ENCODE assay signal across 25 mouse cellular contexts in genomic region chr7:47034785-47035384, GRCm38 (mm10). TPM values are rescaled to one million over a fixed set of nuclear protein-coding genes. Genes with fewer than 3 reads are reported as not detected.
DNase-seq lines count a peak whose midpoint lies in the region; ATAC-seq and TF ChIP-seq lines count a peak whose summit lies in the region.
"Had no signal": no experiment of that assay in that cellular context is flagged by ENCODE, and none has a peak within 500 bp of the region (broad histone marks: within the 10 kb centered on the region; RNA-seq: fewer than 3 reads in every experiment).

No protein-coding gene starts in this region.

- no peaks in the 10 kb centered on the region for H3K79me2 ChIP-seq in liver, adult 2 months (ENCODE audit: control insufficient read depth, insufficient read depth, low read length)

- TF ChIP-seq POLR2A in kidney, adult 2 months (IDR thresholded peaks at IDR 0.05; ENCODE audit: low read depth, low read length) = no peak
- TF ChIP-seq POLR2A in liver, adult 2 months (IDR thresholded peaks at IDR 0.05; ENCODE audit: extremely low read depth, insufficient read depth, low read length) = no peak

- DNase-seq in kidney, adult 2 months = peak; percentile 61
- DNase-seq in kidney, postnatal 14 days = no peak
- DNase-seq in liver, adult 2 months (ENCODE audit: extremely low read depth, low read depth, low spot score) = peak; percentile 53
- DNase-seq in liver = no peak
- no peak for DNase-seq in limb, embryonic 10.5 days (ENCODE audit: low spot score)
- no peak for DNase-seq in heart, adult 9 months (ENCODE audit: low spot score in 2 of 2)
- DNase-seq: adrenal gland, postnatal 14 days; cerebellum, adult 18-20 months; cerebellum, adult 9-11 months; cerebellum, postnatal 36 days; gastrocnemius, postnatal 10 days; heart, postnatal 14 days had no signal

- H3K27ac ChIP-seq in kidney, adult 2 months (ENCODE audit: insufficient read depth, low read depth, low read length) = no peak overlapping the region
- no peak overlapping the region for H3K27ac ChIP-seq in liver, adult 2 months (replicated peaks; ENCODE audit: insufficient read depth, low read depth, low read length)
- no peak overlapping the region for H3K27ac ChIP-seq in limb, embryonic 10.5 days
- H3K27ac ChIP-seq: embryonic facial prominence, embryonic 13.5 days; forebrain, embryonic 12.5 days; heart, embryonic 15.5 days; hindbrain, embryonic 13.5 days had no signal

- H3K27me3 ChIP-seq in kidney, adult 2 months (replicated peaks; ENCODE audit: control insufficient read depth, insufficient read depth, low read length) = no peaks in the 10 kb centered on the region
- no peaks in the 10 kb centered on the region for H3K27me3 ChIP-seq in liver, adult 2 months (ENCODE audit: control insufficient read depth, insufficient read depth, low read length)
- no peaks in the 10 kb centered on the region for H3K27me3 ChIP-seq in limb, embryonic 10.5 days (ENCODE audit: low read depth, poor library complexity, severe bottlenecking)
- H3K27me3 ChIP-seq: embryonic facial prominence, embryonic 13.5 days; forebrain, embryonic 12.5 days; heart, embryonic 15.5 days; hindbrain, embryonic 13.5 days; Patski had no signal

- no peak overlapping the region for H3K9ac ChIP-seq in liver, adult 2 months (ENCODE audit: low read depth, low read length)
- H3K9ac ChIP-seq: embryonic facial prominence, embryonic 13.5 days; forebrain, embryonic 12.5 days; heart, embryonic 15.5 days; hindbrain, embryonic 13.5 days had no signal

- no peaks in the 10 kb centered on the region for H3K9me3 ChIP-seq in limb, embryonic 10.5 days (replicated peaks)
- H3K9me3 ChIP-seq: embryonic facial prominence, embryonic 13.5 days; forebrain, embryonic 12.5 days; heart, embryonic 15.5 days; hindbrain, embryonic 13.5 days had no signal

- peak; percentile 58 for ATAC-seq in megakaryocyte progenitor cell, adult 5-6 weeks (replicated peaks; ENCODE audit: poor library complexity)
- ATAC-seq: activated CD4-positive, CD25-positive, alpha-beta regulatory T cell, adult 4 months; forebrain, embryonic 16.5 days; Patski had no signal

- H3K36me3 ChIP-seq in kidney, adult 2 months (ENCODE audit: control insufficient read depth, insufficient read depth, low read length) = no peaks in the 10 kb centered on the region
- no peaks in the 10 kb centered on the region for H3K36me3 ChIP-seq in liver, adult 2 months (ENCODE audit: control insufficient read depth, insufficient read depth, low read length)
- H3K36me3 ChIP-seq in limb, embryonic 10.5 days = no peaks in the 10 kb centered on the region
- H3K36me3 ChIP-seq: embryonic facial prominence, embryonic 13.5 days; forebrain, embryonic 12.5 days; heart, embryonic 15.5 days; hindbrain, embryonic 13.5 days had no signal

- TF ChIP-seq CTCF in kidney, adult 2 months (conservative IDR thresholded peaks at IDR 0.05; ENCODE audit: insufficient read depth, insufficient read length, low read depth, low read length) = no peak
- no peak for TF ChIP-seq CTCF in liver, adult 2 months (IDR thresholded peaks at IDR 0.05; ENCODE audit: low read depth, low read length)

- 61% methylated on average over 4 of the region's 4 CpGs for WGBS in kidney, adult 2 months
- 75% methylated on average over 4 of the region's 4 CpGs for WGBS in liver, adult 2 months
- 89% methylated on average over 4 of the region's 4 CpGs for WGBS in limb, embryonic 10.5 days

- no peak overlapping the region for H3K4me3 ChIP-seq in kidney, adult 2 months (ENCODE audit: insufficient read depth, low read depth, low read length)
- H3K4me3 ChIP-seq in liver, adult 2 months (ENCODE audit: insufficient read depth, low read depth, low read length) = no peak overlapping the region
- no peak overlapping the region for H3K4me3 ChIP-seq in limb, embryonic 10.5 days
- H3K4me3 ChIP-seq: embryonic facial prominence, embryonic 13.5 days; forebrain, embryonic 12.5 days; heart, embryonic 15.5 days; hindbrain, embryonic 13.5 days had no signal

- H3K4me1 ChIP-seq in kidney, adult 2 months (ENCODE audit: control insufficient read depth, insufficient read depth, low read length) = no peaks in the 10 kb centered on the region; the same call in 1 of the 2 replicates
- no peaks in the 10 kb centered on the region for H3K4me1 ChIP-seq in liver, adult 2 months (ENCODE audit: control insufficient read depth, insufficient read depth, low read length)
- H3K4me1 ChIP-seq in limb, embryonic 10.5 days = no peaks in the 10 kb centered on the region
- H3K4me1 ChIP-seq: embryonic facial prominence, embryonic 13.5 days; forebrain, embryonic 12.5 days; heart, embryonic 15.5 days; hindbrain, embryonic 13.5 days had no signal

RNA-seq across cellular contexts. Expression of gene Tmem86a, which starts 15.5 kb away (rescaled TPM):
- 97.0 and 104 TPM in 2 replicates for polyA plus RNA-seq in kidney, adult 2 months (2012; rRNA removed)
- total RNA-seq in liver, adult 2 months (2014; rRNA removed) = 5.7 and 7.0 TPM in 2 replicates
- 9.1 and 16.1 TPM in 2 replicates for polyA plus RNA-seq in liver, adult 2 months (2012; rRNA removed)
- total RNA-seq in megakaryocyte progenitor cell, adult 5-6 weeks (2015) = 2.3 and 4.0 TPM in 2 replicates
- 1.4 and 2.2 TPM in 2 replicates for total RNA-seq in megakaryocyte progenitor cell, adult 5-6 weeks (2017)
- 8.3 and 11.8 TPM in 2 replicates for polyA plus RNA-seq in limb, embryonic 10.5 days (2016; fragmentation: Nextera tagmentation; extraction: Ambion mirVana)

RNA-seq across cellular contexts. Expression of gene Spty2d1, which starts 26.7 kb away (rescaled TPM):
- polyA plus RNA-seq in kidney, adult 2 months (2012; rRNA removed) = 6.3 and 7.2 TPM in 2 replicates
- total RNA-seq in liver, adult 2 months (2014; rRNA removed) = 7.5 and 7.6 TPM in 2 replicates
- 2.9 and 3.2 TPM in 2 replicates for polyA plus RNA-seq in liver, adult 2 months (2012; rRNA removed)
- total RNA-seq in megakaryocyte progenitor cell, adult 5-6 weeks (2015) = 30.4 and 34.9 TPM in 2 replicates
- 25.4 and 30.7 TPM in 2 replicates for total RNA-seq in megakaryocyte progenitor cell, adult 5-6 weeks (2017)
- 11.2 and 11.9 TPM in 2 replicates for polyA plus RNA-seq in limb, embryonic 10.5 days (2016; fragmentation: Nextera tagmentation; extraction: Ambion mirVana)

RNA-seq across cellular contexts. Expression of gene Gm9999, which starts 51.5 kb away (rescaled TPM):
- 0.46 TPM in 1 of 2 replicates, not detected in the other for polyA plus RNA-seq in kidney, adult 2 months (2012; rRNA removed)
- total RNA-seq in liver, adult 2 months (2014; rRNA removed) = not detected in 2 replicates
- not detected in 2 replicates for polyA plus RNA-seq in liver, adult 2 months (2012; rRNA removed)
- not detected in 2 replicates for total RNA-seq in megakaryocyte progenitor cell, adult 5-6 weeks (2015)
- total RNA-seq in megakaryocyte progenitor cell, adult 5-6 weeks (2017) = not detected in 2 replicates
- polyA plus RNA-seq in limb, embryonic 10.5 days (2016; fragmentation: Nextera tagmentation; extraction: Ambion mirVana) = not detected in 2 replicates
- total RNA-seq: adrenal gland, adult 18-20 months; adrenal gland, postnatal 14 days; CH12.LX; gastrocnemius, postnatal 10 days; heart, postnatal 14 days; hematopoietic stem cell, adult 5-6 weeks had no signal
- polyA plus RNA-seq: activated CD4-positive, CD25-positive, alpha-beta regulatory T cell, adult 4 months; embryonic facial prominence, embryonic 13.5 days; forebrain, embryonic 12.5 days; forebrain, embryonic 16.5 days; frontal cortex, adult 2 months; heart, embryonic 11.5 days; heart, embryonic 15.5 days; hindbrain, embryonic 13.5 days; Patski had no signal

Comparison
In these comparisons a context has a peak if more than half of its experiments do, and no peak if none do; other contexts are left out.
1. DNase-seq: peak in kidney, adult 2 months (single experiment) and liver, adult 2 months (single experiment); none in kidney, postnatal 14 days (single experiment), liver (single experiment), limb, embryonic 10.5 days (single experiment) and heart, adult 9 months (0 of 2).